Mouse (Mus musculus) liver, embryonic 15.5 days (tissue): ENCODE data around the gene Tmem121. TPM values are rescaled to one million over a fixed set of nuclear protein-coding genes. Genes with fewer than 3 reads are reported as not detected.
"Not testable (repeated sequence)": the region's sequence is repeated elsewhere in the genome, so short reads cannot be mapped to it uniquely, and the experiment has no call there.

Experiments
- ATAC-seq: fragments of 200-750 bp; cut with Nextera tagmentation; 2 replicates; pipeline ENCODE4 v1.8.0; 2017; ENCODE audit warnings: moderate number of reproducible peaks, mild to moderate bottlenecking, moderate library complexity; ENCODE audit not compliant: insufficient read depth
- H3K27ac ChIP-seq: fragments of 300-500 bp; sonication (generic); replicated peaks from 2 replicates; pipeline ENCODE4 v1.5.1; 2015; ENCODE audit warnings: mild to moderate bottlenecking, inconsistent platforms
- H3K27me3 ChIP-seq: fragments of 300-500 bp; sonication (generic); 2 replicates; pipeline ENCODE4 v1.6.1; 2015; ENCODE audit warnings: mild to moderate bottlenecking, inconsistent platforms
- H3K36me3 ChIP-seq: fragments of 300-500 bp; sonication (generic); replicated peaks from 2 replicates; pipeline ENCODE4 v1.6.1; 2015; ENCODE audit warnings: moderate library complexity, mild to moderate bottlenecking, inconsistent platforms
- H3K4me1 ChIP-seq: fragments of 300-500 bp; sonication (generic); replicated peaks from 2 replicates; pipeline ENCODE4 v1.6.1; 2015; ENCODE audit warnings: inconsistent platforms
- H3K4me2 ChIP-seq: fragments of 300-500 bp; sonication (generic); 2 replicates; pipeline ENCODE4 v1.6.1; 2015; ENCODE audit warnings: moderate library complexity, mild to moderate bottlenecking, inconsistent platforms
- H3K4me3 ChIP-seq: fragments of 300-500 bp; sonication (generic); replicated peaks from 2 replicates; pipeline ENCODE4 v1.5.1; 2015; ENCODE audit warnings: mild to moderate bottlenecking, inconsistent platforms
- H3K9ac ChIP-seq: fragments of 300-500 bp; sonication (generic); 2 replicates; pipeline ENCODE4 v1.6.1; 2015; ENCODE audit warnings: moderate library complexity, mild to moderate bottlenecking, inconsistent platforms
- H3K9me3 ChIP-seq: fragments of 300-500 bp; sonication (generic); replicated peaks from 2 replicates; pipeline ENCODE4 v1.6.1; 2016; ENCODE audit warnings: inconsistent platforms
- WGBS: fragments of 180-500 bp; shearing (Covaris S2); methylation state at CpG from one replicate; pipeline ENCODE4 v1.1.7; 2015; ENCODE audit warnings: mixed read lengths; ENCODE audit not compliant: insufficient replicate concordance; 5-methylcytosine and 5-hydroxymethylcytosine counted together
- polyA plus RNA-seq: library from polyadenylated mRNA; unstranded; fragments of >200 nt; fragmentation: Nextera tagmentation; extraction: Ambion mirVana; gene quantifications from 2 replicates; pipeline ENCODE4 v1.2.1, GENCODE M21; 2015

The Tmem121 gene
- polyA plus RNA-seq, 1 experiment from 2014 or later = 0.33 TPM

- Histone ChIP-seq H3K27ac (no peak overlapping the region), H3K4me2 (no peak overlapping the region), H3K4me3 (no peak overlapping the region), H3K36me3 (no peaks in the 10 kb centered on the region), H3K27me3 (no peaks in the 10 kb centered on the region; the same call in 1 of the 2 replicates), H3K9ac (no peak overlapping the region), H3K4me1 (peaks cover 5% of the 10 kb centered on the region; the same call in 1 of the 2 replicates), H3K9me3 (no peaks in the 10 kb centered on the region)
- peak; percentile 26; the same call in 1 of the 2 replicates for ATAC-seq
- 23% methylated on average over 6 of the region's 6 CpGs for WGBS
Observed at GRCm38 (mm10) chr12:113222748-113223147, 37.0 kb downstream of the Tmem121 start.

GRCm38 (mm10) chr12:113224206-113224605, 38.5 kb downstream of the Tmem121 start:
- Histone ChIP-seq H3K27me3 (no peaks in the 10 kb centered on the region), H3K4me1 (0 out of 2 replicates have a peak, but pooled peaks cover 4% of the 10 kb centered on the region), H3K4me3 (no peak overlapping the region), H3K27ac (no peak overlapping the region), H3K4me2 (no peak overlapping the region), H3K9ac (no peak overlapping the region), H3K36me3 (no peaks in the 10 kb centered on the region), H3K9me3 (no peaks in the 10 kb centered on the region)
- 49% methylated on average over 5 of the region's 5 CpGs for WGBS
- no peak for ATAC-seq

- Histone ChIP-seq H3K4me2 (no peak overlapping the region), H3K9me3 (no peaks in the 10 kb centered on the region), H3K4me1 (0 out of 2 replicates have a peak, but pooled peaks cover 4% of the 10 kb centered on the region), H3K36me3 (no peaks in the 10 kb centered on the region), H3K27ac (no peak overlapping the region), H3K9ac (no peak overlapping the region), H3K4me3 (no peak overlapping the region), H3K27me3 (no peaks in the 10 kb centered on the region)
- 73% methylated on average over 6 of the region's 6 CpGs for WGBS
- no peak for ATAC-seq
Observed at GRCm38 (mm10) chr12:113224687-113225091, 39.0 kb downstream of the Tmem121 start.

- Histone ChIP-seq H3K4me2 (no peak overlapping the region), H3K9me3 (no peaks in the 10 kb centered on the region), H3K36me3 (no peaks in the 10 kb centered on the region), H3K27ac (no peak overlapping the region), H3K27me3 (no peaks in the 10 kb centered on the region), H3K4me1 (no peaks in the 10 kb centered on the region), H3K4me3 (no peak overlapping the region), H3K9ac (no peak overlapping the region)
- WGBS = 58% methylated on average over 6 of the region's 6 CpGs
- ATAC-seq = no peak
Observed at GRCm38 (mm10) chr12:113227970-113228593, 42.4 kb downstream of the Tmem121 start.

- no peak overlapping the region for H3K4me2 ChIP-seq
Observed at GRCm38 (mm10) chr12:113230741-113231140, 45.0 kb downstream of the Tmem121 start.

GRCm38 (mm10) chr12:113231551-113232263, 46.0 kb downstream of the Tmem121 start:
- H3K9me3 ChIP-seq, H3K4me3 ChIP-seq, H3K27ac ChIP-seq, H3K9ac ChIP-seq, H3K27me3 ChIP-seq, H3K36me3 ChIP-seq, H3K4me2 ChIP-seq, H3K4me1 ChIP-seq, ATAC-seq: not testable (repeated sequence)
- 60% methylated on average over 6 of the region's 6 CpGs for WGBS

More at GRCm38 (mm10) chr12:113230741-113231140, 45.0 kb downstream of the Tmem121 start:
- Histone ChIP-seq H3K27me3 (no peaks in the 10 kb centered on the region), H3K9me3 (no peaks in the 10 kb centered on the region), H3K27ac (no peak overlapping the region), H3K4me1 (no peaks in the 10 kb centered on the region), H3K4me3 (no peak overlapping the region), H3K9ac (no peak overlapping the region), H3K36me3 (no peaks in the 10 kb centered on the region)
- 66% methylated on average over 4 of the region's 4 CpGs for WGBS
- ATAC-seq = no peak

- H3K27ac ChIP-seq, H3K4me2 ChIP-seq, H3K9me3 ChIP-seq, H3K4me1 ChIP-seq, H3K4me3 ChIP-seq, H3K27me3 ChIP-seq, ATAC-seq, H3K36me3 ChIP-seq, H3K9ac ChIP-seq: not testable (repeated sequence)
- WGBS = 0% methylated on average over 1 of the region's 1 CpGs
Observed at GRCm38 (mm10) chr12:113232264-113232750, 46.6 kb downstream of the Tmem121 start.

Other genes starting within 250 kb of the Tmem121 start
- gene Nudt14, start 243.8 kb upstream of the Tmem121 start, polyA plus RNA-seq = 14.1 and 14.3 TPM in 2 replicates
- 5.5 and 5.8 TPM in 2 replicates for gene Btbd6, start 209.4 kb upstream of the Tmem121 start, polyA plus RNA-seq
- 26.3 and 29.2 TPM in 2 replicates for gene Brf1, start 185.2 kb upstream of the Tmem121 start, polyA plus RNA-seq
- gene Pacs2, start 171.4 kb upstream of the Tmem121 start, polyA plus RNA-seq = 6.1 and 6.7 TPM in 2 replicates
- gene Tex22, start 111.4 kb upstream of the Tmem121 start, polyA plus RNA-seq = not detected in 2 replicates
- 3.8 and 4.4 TPM in 2 replicates for gene Mta1, start 87.7 kb upstream of the Tmem121 start, polyA plus RNA-seq
- 45.1 and 51.5 TPM in 2 replicates for gene Crip2, start 45.7 kb upstream of the Tmem121 start, polyA plus RNA-seq
- 89.4 and 102 TPM in 2 replicates for gene Crip1, start 39.6 kb upstream of the Tmem121 start, polyA plus RNA-seq
- 11.3 and 11.5 TPM in 2 replicates for gene Tedc1, start 29.5 kb upstream of the Tmem121 start, polyA plus RNA-seq